Mouse (Mus musculus) forebrain, embryonic 13.5 days (tissue): ENCODE measurements at regions not wholly inside any gene's neighbourhood (a gene's known extent, or its start where the extent isn't known, plus 50 kb on each side); places are given as distances from the start of the nearest gene placed in this dataset.

ENCODE experiments used
- ATAC-seq: fragments of 200-750 bp; cut with Nextera tagmentation; 2 replicates; pipeline ENCODE4 v1.8.0; 2017
- H3K27ac ChIP-seq: fragments of 300-500 bp; sonication (generic); 2 replicates; pipeline ENCODE4 v1.5.1; 2015; ENCODE audit warnings: inconsistent platforms, mild to moderate bottlenecking, moderate library complexity
- H3K27me3 ChIP-seq: fragments of 300-500 bp; sonication (generic); 2 replicates; pipeline ENCODE4 v1.6.1; 2015; ENCODE audit warnings: mild to moderate bottlenecking, inconsistent platforms
- H3K36me3 ChIP-seq: fragments of 300-500 bp; sonication (generic); 2 replicates; pipeline ENCODE4 v1.6.1; 2015; ENCODE audit warnings: mild to moderate bottlenecking, inconsistent platforms; ENCODE audit not compliant: poor library complexity, severe bottlenecking
- H3K4me1 ChIP-seq: fragments of 300-500 bp; sonication (generic); 2 replicates; pipeline ENCODE4 v1.6.1; 2015; ENCODE audit warnings: inconsistent platforms
- H3K4me2 ChIP-seq: fragments of 300-500 bp; sonication (generic); 2 replicates; pipeline ENCODE4 v1.6.1; 2015; ENCODE audit warnings: inconsistent platforms, mild to moderate bottlenecking, moderate library complexity
- H3K4me3 ChIP-seq: fragments of 300-500 bp; sonication (generic); 2 replicates; pipeline ENCODE4 v1.5.1; 2015; ENCODE audit warnings: mild to moderate bottlenecking, inconsistent platforms
- H3K9ac ChIP-seq: fragments of 300-500 bp; sonication (generic); 2 replicates; pipeline ENCODE4 v1.6.1; 2015; ENCODE audit warnings: mild to moderate bottlenecking, inconsistent platforms
- H3K9me3 ChIP-seq: fragments of 300-500 bp; sonication (generic); replicated peaks from 2 replicates; pipeline ENCODE4 v1.6.1; 2016; ENCODE audit warnings: inconsistent platforms
- WGBS: fragments of 180-500 bp; shearing (Covaris S2); methylation state at CpG from one replicate; pipeline ENCODE4 v1.1.7; 2015; 5-methylcytosine and 5-hydroxymethylcytosine counted together

- H3K27ac ChIP-seq, result no peak overlapping the region
- H3K4me3 ChIP-seq, result no peak overlapping the region
- no peak overlapping the region for H3K9ac ChIP-seq
- no peaks in the 10 kb centered on the region for H3K36me3 ChIP-seq
- no peaks in the 10 kb centered on the region for H3K9me3 ChIP-seq
- H3K4me2 ChIP-seq, result no peak overlapping the region
- no peak for ATAC-seq
- 93% methylated on average over 1 of the region's 1 CpGs for WGBS
- H3K27me3 ChIP-seq, result no peaks in the 10 kb centered on the region
- no peaks in the 10 kb centered on the region for H3K4me1 ChIP-seq
Measured at GRCm38 (mm10) chr9:68376222-68376621, 277.4 kb upstream of the Rora start.

- Histone ChIP-seq H3K36me3 (no peaks in the 10 kb centered on the region), H3K4me1 (no peaks in the 10 kb centered on the region), H3K4me2 (no peak overlapping the region), H3K4me3 (no peak overlapping the region), H3K27me3 (no peaks in the 10 kb centered on the region), H3K9ac (no peak overlapping the region), H3K9me3 (no peaks in the 10 kb centered on the region), H3K27ac (no peak overlapping the region)
- WGBS, result 89% methylated on average over 6 of the region's 6 CpGs
- ATAC-seq, result no peak
Measured at GRCm38 (mm10) chr9:68381871-68382270, 271.7 kb upstream of the Rora start.

GRCm38 (mm10) chr9:68400930-68401329 lies 252.7 kb upstream of the Rora start:
- H3K9ac ChIP-seq, result no peak overlapping the region
- no peaks in the 10 kb centered on the region for H3K9me3 ChIP-seq
- no peak overlapping the region for H3K4me2 ChIP-seq
- WGBS, result 67% methylated on average over 4 of the region's 4 CpGs
- H3K36me3 ChIP-seq, result no peaks in the 10 kb centered on the region
- H3K27ac ChIP-seq, result no peak overlapping the region
- H3K27me3 ChIP-seq, result no peaks in the 10 kb centered on the region
- peaks cover 9% of the 10 kb centered on the region; the same call in 1 of the 2 replicates for H3K4me1 ChIP-seq
- no peak overlapping the region for H3K4me3 ChIP-seq
- no peak for ATAC-seq

- no peak for ATAC-seq
- 62% methylated on average over 8 of the region's 8 CpGs for WGBS
- no peaks in the 10 kb centered on the region for H3K9me3 ChIP-seq
Measured at GRCm38 (mm10) chr9:68402176-68402845, 251.3 kb upstream of the Rora start.

GRCm38 (mm10) chr9:68402981-68403380 lies 250.6 kb upstream of the Rora start:
- Histone ChIP-seq H3K9ac (no peak overlapping the region), H3K27ac (no peak overlapping the region), H3K4me3 (no peak overlapping the region), H3K4me1 (peaks cover 9% of the 10 kb centered on the region; the same call in 1 of the 2 replicates), H3K36me3 (no peaks in the 10 kb centered on the region), H3K4me2 (no peak overlapping the region), H3K27me3 (no peaks in the 10 kb centered on the region), H3K9me3 (no peaks in the 10 kb centered on the region)
- no peak for ATAC-seq
- WGBS, result 97% methylated on average over 3 of the region's 3 CpGs

More at GRCm38 (mm10) chr9:68402176-68402845, 251.3 kb upstream of the Rora start:
- Histone ChIP-seq H3K9ac (no peak overlapping the region), H3K4me3 (no peak overlapping the region), H3K27ac (no peak overlapping the region), H3K27me3 (no peaks in the 10 kb centered on the region), H3K4me1 (peaks cover 9% of the 10 kb centered on the region; the same call in 1 of the 2 replicates), H3K36me3 (no peaks in the 10 kb centered on the region), H3K4me2 (no peak overlapping the region)

GRCm38 (mm10) chr9:68403516-68403915 lies 250.1 kb upstream of the Rora start:
- Histone ChIP-seq H3K27me3 (no peaks in the 10 kb centered on the region), H3K4me3 (no peak overlapping the region), H3K4me1 (peaks cover 9% of the 10 kb centered on the region; the same call in 1 of the 2 replicates), H3K9me3 (no peaks in the 10 kb centered on the region), H3K27ac (no peak overlapping the region), H3K9ac (no peak overlapping the region), H3K4me2 (no peak overlapping the region), H3K36me3 (no peaks in the 10 kb centered on the region)
- WGBS, result 91% methylated on average over 4 of the region's 4 CpGs
- no peak for ATAC-seq

- Histone ChIP-seq H3K27me3 (no peaks in the 10 kb centered on the region), H3K9ac (no peak overlapping the region), H3K9me3 (no peaks in the 10 kb centered on the region), H3K4me3 (no peak overlapping the region), H3K4me1 (no peaks in the 10 kb centered on the region), H3K4me2 (no peak overlapping the region), H3K36me3 (no peaks in the 10 kb centered on the region), H3K27ac (no peak overlapping the region)
- 89% methylated on average over 3 of the region's 3 CpGs for WGBS
- no peak for ATAC-seq
Measured at GRCm38 (mm10) chr9:68409786-68410185, 243.8 kb upstream of the Rora start.

GRCm38 (mm10) chr9:68426286-68426685 lies 227.3 kb upstream of the Rora start:
- no peak for ATAC-seq
- H3K4me1 ChIP-seq, result no peaks in the 10 kb centered on the region
- no peak overlapping the region for H3K27ac ChIP-seq
- WGBS, result 81% methylated on average over 2 of the region's 2 CpGs
- H3K4me2 ChIP-seq, result no peak overlapping the region
- H3K36me3 ChIP-seq, result no peaks in the 10 kb centered on the region
- no peaks in the 10 kb centered on the region for H3K9me3 ChIP-seq
- no peak overlapping the region for H3K4me3 ChIP-seq
- H3K27me3 ChIP-seq, result no peaks in the 10 kb centered on the region
- no peak overlapping the region for H3K9ac ChIP-seq

GRCm38 (mm10) chr9:68462755-68463154 lies 190.8 kb upstream of the Rora start:
- Histone ChIP-seq H3K4me1 (no peaks in the 10 kb centered on the region), H3K9ac (no peak overlapping the region), H3K36me3 (no peaks in the 10 kb centered on the region), H3K4me2 (no peak overlapping the region), H3K27ac (no peak overlapping the region), H3K27me3 (no peaks in the 10 kb centered on the region), H3K4me3 (no peak overlapping the region), H3K9me3 (no peaks in the 10 kb centered on the region)
- 93% methylated on average over 5 of the region's 5 CpGs for WGBS
- no peak for ATAC-seq

GRCm38 (mm10) chr9:68463637-68464304 lies 189.8 kb upstream of the Rora start:
- Histone ChIP-seq H3K27me3 (no peaks in the 10 kb centered on the region), H3K27ac (no peak overlapping the region), H3K4me2 (no peak overlapping the region), H3K9me3 (no peaks in the 10 kb centered on the region), H3K4me1 (no peaks in the 10 kb centered on the region), H3K36me3 (no peaks in the 10 kb centered on the region), H3K9ac (no peak overlapping the region), H3K4me3 (no peak overlapping the region)
- no peak for ATAC-seq
- 82% methylated on average over 4 of the region's 4 CpGs for WGBS

GRCm38 (mm10) chr9:68466671-68467070 lies 186.9 kb upstream of the Rora start:
- 87% methylated on average over 5 of the region's 5 CpGs for WGBS
- Histone ChIP-seq H3K9me3 (no peaks in the 10 kb centered on the region), H3K9ac (no peak overlapping the region), H3K4me2 (no peak overlapping the region), H3K27me3 (no peaks in the 10 kb centered on the region), H3K27ac (no peak overlapping the region), H3K4me3 (no peak overlapping the region), H3K4me1 (no peaks in the 10 kb centered on the region), H3K36me3 (no peaks in the 10 kb centered on the region)
- ATAC-seq, result no peak

- Histone ChIP-seq H3K4me1 (no peaks in the 10 kb centered on the region), H3K27me3 (no peaks in the 10 kb centered on the region), H3K9me3 (no peaks in the 10 kb centered on the region), H3K27ac (no peak overlapping the region), H3K9ac (no peak overlapping the region), H3K4me3 (no peak overlapping the region), H3K36me3 (no peaks in the 10 kb centered on the region), H3K4me2 (no peak overlapping the region)
- 91% methylated on average over 12 of the region's 12 CpGs for WGBS
- ATAC-seq, result no peak
Measured at GRCm38 (mm10) chr9:68476391-68476790, 177.2 kb upstream of the Rora start.

GRCm38 (mm10) chr9:68477466-68477865 lies 176.1 kb upstream of the Rora start:
- no peak overlapping the region for H3K9ac ChIP-seq
- no peak overlapping the region for H3K27ac ChIP-seq
- H3K4me1 ChIP-seq, result no peaks in the 10 kb centered on the region
- H3K36me3 ChIP-seq, result no peaks in the 10 kb centered on the region
- no peaks in the 10 kb centered on the region for H3K9me3 ChIP-seq
- H3K27me3 ChIP-seq, result no peaks in the 10 kb centered on the region
- H3K4me3 ChIP-seq, result no peak overlapping the region
- no peak for ATAC-seq
- WGBS, result 79% methylated on average over 3 of the region's 3 CpGs
- no peak overlapping the region for H3K4me2 ChIP-seq
